Mouse (Mus musculus): ENCODE measurements at regions not wholly inside any gene's neighbourhood (a gene's known extent, or its start where the extent isn't known, plus 50 kb on each side); places are given as distances from the start of the nearest gene placed in this dataset.

DNA sequence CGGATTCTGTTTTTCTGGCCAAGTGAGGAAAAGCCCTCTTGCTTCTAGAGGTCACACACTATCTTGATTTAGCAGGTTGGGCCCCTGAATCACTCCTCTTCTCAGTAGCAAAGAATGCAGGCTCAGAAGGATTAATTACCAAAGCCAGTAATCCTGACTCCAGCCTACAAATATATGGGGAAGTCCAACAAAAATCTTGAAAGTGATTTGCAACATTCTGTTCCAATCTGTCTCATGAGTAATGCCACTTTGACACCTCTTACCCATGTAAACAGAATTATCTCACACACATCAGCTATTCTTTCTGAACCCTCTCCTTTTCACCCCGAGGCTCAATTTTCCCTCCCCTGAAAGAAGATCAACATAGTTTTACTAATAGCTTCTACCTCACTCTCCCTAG, 233.9 kb upstream of the Nt5c1b start:
- TF ChIP-seq HCFC1 (IDR thresholded peaks at IDR 0.05; ENCODE audit: borderline replicate concordance, insufficient read depth, low read length) (no peak), CHD2 (IDR thresholded peaks at IDR 0.05; ENCODE audit: low read depth, low read length) (no peak), ZNF384 (IDR thresholded peaks at IDR 0.05; ENCODE audit: low read depth, low read length) (no peak), MAFK (IDR thresholded peaks at IDR 0.05; ENCODE audit: insufficient read depth, low read depth, low read length) (no peak), ZC3H11A (IDR thresholded peaks at IDR 0.05; ENCODE audit: borderline replicate concordance, low read depth, low read length) (no peak)

Data from ES-E14 (cell line).